Mouse (Mus musculus): ENCODE results near the gene Tex22. TPM values are rescaled to one million over a fixed set of nuclear protein-coding genes. Genes with fewer than 3 reads are reported as not detected.
A peak's percentile ranks its signal among the peaks of the same experiment; 100 is the strongest.

Gene Tex22
- polyA plus RNA-seq, 1 experiment from 2014 or later: not detected

DNA sequence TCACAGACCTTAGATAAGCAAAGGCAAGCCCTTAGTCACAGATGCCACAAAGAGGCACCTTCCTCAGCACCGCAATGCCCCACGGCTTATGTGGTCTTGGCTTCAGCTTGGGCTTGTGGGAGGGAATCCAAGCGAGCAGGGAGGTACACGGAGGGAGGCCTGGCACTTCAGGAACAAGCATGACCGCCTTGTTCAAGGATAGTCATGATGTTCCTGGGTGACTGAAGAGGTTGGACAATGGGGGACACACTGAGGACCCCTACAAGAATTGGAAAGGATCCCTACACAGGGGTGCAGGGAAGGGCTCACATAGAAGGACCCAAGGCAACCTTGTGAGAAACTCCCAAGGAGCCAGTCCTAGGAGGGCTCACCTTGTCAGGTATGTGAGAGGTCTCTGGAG, 22.7 kb downstream of the Tex22 start:
- Histone ChIP-seq H3K4me1 (ENCODE audit: control insufficient read depth in 2 of 2, insufficient read depth in 2 of 2, low read length in 2 of 2) (peaks cover 26 to 32% of the 10 kb centered on the region in 2 experiments), H3K9ac (ENCODE audit: low read length) (no peak overlapping the region), H3K4me2 (ENCODE audit: low read length) (no peak overlapping the region), H3K9me3 (ENCODE audit: control insufficient read depth, low read length) (no peaks in the 10 kb centered on the region), H3K36me3 (ENCODE audit: control insufficient read depth, insufficient read depth, low read length) (no peaks in the 10 kb centered on the region), H3K4me3 (ENCODE audit: control insufficient read depth in 1 of 2, insufficient read depth in 1 of 2, low read depth in 1 of 2, low read length in 2 of 2) (no peak overlapping the region), H3K27ac (replicated peaks in 1 of 2; ENCODE audit: control insufficient read depth in 1 of 2, insufficient read depth in 1 of 2, low read depth in 2 of 2, low read length in 2 of 2) (no peak overlapping the region), H3K27me3 (ENCODE audit: control insufficient read depth, insufficient read depth, low read length) (no peaks in the 10 kb centered on the region)
- no peak for ATAC-seq (ENCODE audit: insufficient number of reproducible peaks, insufficient read depth, low FRiP score, low read depth)
- 71% methylated on average over 5 of the region's 5 CpGs for WGBS

- Histone ChIP-seq H3K4me2 (ENCODE audit: low read length) (peak within 1 kb of the TSS; percentile 89), H3K27me3 (ENCODE audit: control insufficient read depth, insufficient read depth, low read length) (no peaks in the 10 kb centered on the region), H3K9ac (ENCODE audit: low read length) (peak within 1 kb of the TSS; percentile 97), H3K4me3 (ENCODE audit: control insufficient read depth in 1 of 2, insufficient read depth in 1 of 2, low read depth in 1 of 2, low read length in 2 of 2) (peak within 1 kb of the TSS; percentile 68 to 97), H3K4me1 (ENCODE audit: control insufficient read depth in 2 of 2, insufficient read depth in 2 of 2, low read length in 2 of 2) (peaks cover 26 to 37% of the 10 kb centered on the region in 2 experiments), H3K27ac (replicated peaks in 1 of 2; ENCODE audit: control insufficient read depth in 1 of 2, insufficient read depth in 1 of 2, low read depth in 2 of 2, low read length in 2 of 2) (peak within 1 kb of the TSS; percentile 6 to 84; a peak in 3 of 4 replicates), H3K9me3 (ENCODE audit: control insufficient read depth, low read length) (no peaks in the 10 kb centered on the region), H3K36me3 (ENCODE audit: control insufficient read depth, insufficient read depth, low read length) (no peaks in the 10 kb centered on the region)
- peak; percentile 37; the same call in 1 of the 2 replicates for ATAC-seq (ENCODE audit: insufficient number of reproducible peaks, insufficient read depth, low FRiP score, low read depth)
- WGBS: under 1% methylated on average over 26 of the region's 53 CpGs
Measured at GRCm38 (mm10) chr12:113097749-113098281, 23.5 kb downstream of the Tex22 start, which contains the start of gene Mta1. TSS of gene Mta1 (plus strand) at chr12:113098278.

DNA sequence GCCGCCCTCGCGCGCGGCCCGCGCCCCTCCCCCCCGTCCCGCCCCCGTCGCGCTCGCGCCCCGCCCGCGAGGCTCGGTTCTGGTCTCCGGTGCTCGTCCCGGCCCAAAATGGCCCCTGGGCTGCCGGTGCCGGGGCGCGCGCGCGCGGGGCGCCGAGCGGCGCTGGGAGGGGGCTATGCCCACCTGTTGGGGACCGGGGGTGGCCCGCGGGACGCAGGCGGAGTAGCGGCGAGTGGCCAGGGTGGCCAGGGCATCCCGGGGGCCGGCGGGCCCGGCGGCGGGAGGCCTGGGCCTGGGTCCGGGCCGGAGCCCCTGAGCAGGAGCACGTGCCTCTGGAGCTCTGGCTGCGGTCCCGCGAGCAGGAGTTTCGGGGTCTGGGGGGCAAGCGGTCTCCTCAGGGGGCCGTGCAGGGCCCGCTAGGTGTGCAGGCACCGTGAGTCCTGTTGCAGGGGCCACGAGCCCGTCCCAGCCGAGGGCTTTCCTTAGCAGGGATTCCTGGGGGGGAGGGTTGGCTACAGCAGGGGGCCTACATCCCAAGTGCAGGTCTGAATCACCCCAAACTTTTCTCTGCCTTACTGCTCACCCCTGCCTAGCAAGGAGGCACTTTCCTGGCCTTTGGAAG, 24.3 kb downstream of the Tex22 start:
- no peaks in the 10 kb centered on the region for H3K27me3 ChIP-seq (ENCODE audit: control insufficient read depth, insufficient read depth, low read length)
- peaks cover 27 to 44% of the 10 kb centered on the region in 2 experiments for H3K4me1 ChIP-seq (ENCODE audit: control insufficient read depth in 2 of 2, insufficient read depth in 2 of 2, low read length in 2 of 2)
- peak; percentile 8; the same call in 1 of the 2 replicates for ATAC-seq (ENCODE audit: insufficient number of reproducible peaks, insufficient read depth, low FRiP score, low read depth)
- under 1% methylated on average over 49 of the region's 60 CpGs for WGBS
- peak overlapping the region; percentile 68 to 97 for H3K4me3 ChIP-seq (ENCODE audit: control insufficient read depth in 1 of 2, insufficient read depth in 1 of 2, low read depth in 1 of 2, low read length in 2 of 2)
- H3K36me3 ChIP-seq (ENCODE audit: control insufficient read depth, insufficient read depth, low read length): 0 out of 2 replicates have a peak, but pooled peaks cover 3% of the 10 kb centered on the region
- peak overlapping the region; percentile 89 for H3K4me2 ChIP-seq (ENCODE audit: low read length)
- peak overlapping the region; percentile 97 for H3K9ac ChIP-seq (ENCODE audit: low read length)
- peak overlapping the region in 1 of 2 experiments; percentile 84; a peak in 2 of 4 replicates for H3K27ac ChIP-seq (replicated peaks in 1 of 2; ENCODE audit: control insufficient read depth in 1 of 2, insufficient read depth in 1 of 2, low read depth in 2 of 2, low read length in 2 of 2)
- H3K9me3 ChIP-seq (ENCODE audit: control insufficient read depth, low read length): no peaks in the 10 kb centered on the region

DNA sequence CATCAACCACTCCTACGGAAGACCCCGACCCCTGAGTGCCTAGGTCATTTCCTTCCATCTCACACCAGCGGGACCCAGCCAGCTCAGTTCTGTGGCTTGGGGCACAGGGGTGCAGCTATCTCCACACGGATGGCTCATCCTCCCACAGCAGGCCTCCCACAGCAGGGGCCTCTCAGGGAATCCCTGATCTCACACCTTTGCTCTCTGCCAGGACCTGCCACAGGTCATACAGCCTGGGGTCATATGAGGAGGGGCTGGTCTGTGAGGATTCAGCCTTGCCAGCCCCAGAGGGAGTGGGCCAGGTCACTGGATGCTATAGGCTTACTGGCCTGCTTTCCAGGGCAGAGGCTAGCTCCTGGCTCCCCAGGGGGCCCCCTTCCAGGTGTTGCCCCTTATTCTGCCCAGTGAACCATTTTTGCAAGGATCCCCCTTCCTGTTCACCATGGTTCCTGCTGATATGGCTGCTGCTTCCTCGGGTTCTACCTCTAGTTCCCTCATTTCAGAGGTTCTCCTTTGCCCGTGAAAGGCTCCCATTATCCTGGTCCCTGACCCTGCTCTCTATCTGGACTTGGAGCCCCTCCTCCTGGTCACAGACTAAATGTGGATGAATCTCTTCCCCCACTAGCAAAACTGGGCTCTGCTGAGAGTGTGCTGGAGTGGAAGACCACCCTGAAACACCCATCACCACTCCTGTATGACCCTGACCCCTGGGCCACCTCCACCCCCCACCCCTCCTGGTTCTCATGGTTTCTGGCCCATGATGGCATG, 25.4 kb downstream of the Tex22 start:
- peak overlapping the region; percentile 97 for H3K9ac ChIP-seq (ENCODE audit: low read length)
- no peaks in the 10 kb centered on the region for H3K27me3 ChIP-seq (ENCODE audit: control insufficient read depth, insufficient read depth, low read length)
- 33% methylated on average over 6 of the region's 6 CpGs for WGBS
- H3K4me3 ChIP-seq (ENCODE audit: control insufficient read depth in 1 of 2, insufficient read depth in 1 of 2, low read depth in 1 of 2, low read length in 2 of 2): peak overlapping the region; percentile 68 to 97
- H3K9me3 ChIP-seq (ENCODE audit: control insufficient read depth, low read length): no peaks in the 10 kb centered on the region
- H3K4me1 ChIP-seq (ENCODE audit: control insufficient read depth in 2 of 2, insufficient read depth in 2 of 2, low read length in 2 of 2): peaks cover 30 to 49% of the 10 kb centered on the region in 2 experiments
- peak overlapping the region; percentile 89 for H3K4me2 ChIP-seq (ENCODE audit: low read length)
- H3K27ac ChIP-seq (replicated peaks in 1 of 2; ENCODE audit: control insufficient read depth in 1 of 2, insufficient read depth in 1 of 2, low read depth in 2 of 2, low read length in 2 of 2): peak overlapping the region in 1 of 2 experiments; percentile 84; a peak in 2 of 4 replicates
- 0 out of 2 replicates have a peak, but pooled peaks cover 3% of the 10 kb centered on the region for H3K36me3 ChIP-seq (ENCODE audit: control insufficient read depth, insufficient read depth, low read length)
- ATAC-seq (ENCODE audit: insufficient number of reproducible peaks, insufficient read depth, low FRiP score, low read depth): no peak

DNA sequence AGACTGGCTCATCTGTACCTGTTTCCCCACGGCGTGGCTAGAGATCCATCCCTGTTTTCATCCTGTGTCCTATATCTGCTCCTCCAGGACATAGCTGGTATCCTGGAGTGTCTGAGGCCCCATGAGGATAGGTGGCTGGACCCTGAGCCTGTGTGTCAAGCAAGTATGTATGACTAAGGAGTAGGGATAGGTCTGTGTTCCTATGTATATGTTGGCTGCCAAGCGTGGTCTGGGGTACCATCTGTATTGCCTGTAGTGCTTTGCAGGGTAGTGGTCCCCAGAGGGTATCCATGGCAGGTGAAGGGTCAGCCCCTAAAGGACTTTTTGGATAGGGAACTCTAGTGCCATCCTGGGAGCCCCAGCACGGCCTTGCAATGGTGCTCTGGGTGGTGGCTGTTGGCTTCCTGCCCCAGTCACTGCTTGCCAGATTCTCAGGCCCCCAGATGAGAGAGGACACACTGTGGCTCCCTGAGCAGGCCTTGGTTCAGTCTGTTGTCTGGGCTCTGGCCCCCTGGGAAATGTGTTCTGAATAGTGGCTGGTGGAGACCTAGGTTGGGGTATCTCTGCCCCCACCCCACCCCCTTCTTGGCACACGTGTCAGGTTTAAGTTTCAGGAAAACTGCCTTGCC, 26.3 kb downstream of the Tex22 start:
- peaks cover 30 to 49% of the 10 kb centered on the region in 2 experiments for H3K4me1 ChIP-seq (ENCODE audit: control insufficient read depth in 2 of 2, insufficient read depth in 2 of 2, low read length in 2 of 2)
- 68% methylated on average over 5 of the region's 5 CpGs for WGBS
- peak overlapping the region in 1 of 2 experiments; percentile 43; a peak in 2 of 4 replicates for H3K27ac ChIP-seq (replicated peaks in 1 of 2; ENCODE audit: control insufficient read depth in 1 of 2, insufficient read depth in 1 of 2, low read depth in 2 of 2, low read length in 2 of 2)
- H3K36me3 ChIP-seq (ENCODE audit: control insufficient read depth, insufficient read depth, low read length): 0 out of 2 replicates have a peak, but pooled peaks cover 3% of the 10 kb centered on the region
- no peak overlapping the region; the same call in 1 of the 2 replicates for H3K4me2 ChIP-seq (ENCODE audit: low read length)
- no peaks in the 10 kb centered on the region for H3K9me3 ChIP-seq (ENCODE audit: control insufficient read depth, low read length)
- H3K27me3 ChIP-seq (ENCODE audit: control insufficient read depth, insufficient read depth, low read length): no peaks in the 10 kb centered on the region
- no peak for ATAC-seq (ENCODE audit: insufficient number of reproducible peaks, insufficient read depth, low FRiP score, low read depth)
- H3K9ac ChIP-seq (ENCODE audit: low read length): peak overlapping the region; percentile 97; the same call in 1 of the 2 replicates
- H3K4me3 ChIP-seq (ENCODE audit: control insufficient read depth in 1 of 2, insufficient read depth in 1 of 2, low read depth in 1 of 2, low read length in 2 of 2): no peak overlapping the region

GRCm38 (mm10) chr12:113101251-113101960, 27.1 kb downstream of the Tex22 start:
- ATAC-seq (ENCODE audit: insufficient number of reproducible peaks, insufficient read depth, low FRiP score, low read depth): no peak
- 78% methylated on average over 9 of the region's 9 CpGs for WGBS
- H3K36me3 ChIP-seq (ENCODE audit: control insufficient read depth, insufficient read depth, low read length): 0 out of 2 replicates have a peak, but pooled peaks cover 3% of the 10 kb centered on the region
- no peak overlapping the region for H3K4me2 ChIP-seq (ENCODE audit: low read length)
- no peak overlapping the region for H3K4me3 ChIP-seq (ENCODE audit: control insufficient read depth in 1 of 2, insufficient read depth in 1 of 2, low read depth in 1 of 2, low read length in 2 of 2)
- peaks cover 30 to 49% of the 10 kb centered on the region in 2 experiments for H3K4me1 ChIP-seq (ENCODE audit: control insufficient read depth in 2 of 2, insufficient read depth in 2 of 2, low read length in 2 of 2)
- H3K27me3 ChIP-seq (ENCODE audit: control insufficient read depth, insufficient read depth, low read length): no peaks in the 10 kb centered on the region
- no peaks in the 10 kb centered on the region for H3K9me3 ChIP-seq (ENCODE audit: control insufficient read depth, low read length)
- no peak overlapping the region for H3K9ac ChIP-seq (ENCODE audit: low read length)
- peak overlapping the region in 1 of 2 experiments; percentile 43; a peak in 2 of 4 replicates for H3K27ac ChIP-seq (replicated peaks in 1 of 2; ENCODE audit: control insufficient read depth in 1 of 2, insufficient read depth in 1 of 2, low read depth in 2 of 2, low read length in 2 of 2)

Measured in heart, embryonic 14.5 days (tissue).